In genomic region chr7:139835140-139836131, GRCm38 (mm10) we compare ENCODE assay signal across 9 mouse cellular contexts. TPM values are rescaled to one million over a fixed set of nuclear protein-coding genes. Genes with fewer than 3 reads are reported as not detected.
A peak's percentile ranks its signal among the peaks of the same experiment; 100 is the strongest.
DNase-seq lines count a peak whose midpoint lies in the region; ATAC-seq and TF ChIP-seq lines count a peak whose summit lies in the region.
"Had no signal": no experiment of that assay in that cellular context is flagged by ENCODE, and none has a peak within 500 bp of the region (broad histone marks: within the 10 kb centered on the region; RNA-seq: fewer than 3 reads in every experiment).

No protein-coding gene starts in this region.

- intact Hi-C loops in gastrocnemius, adult 2 months (cut with DNase I): no loop called here

- H3K9ac ChIP-seq in forebrain, embryonic 12.5 days: peak overlapping the region; percentile 29; the same call in 1 of the 2 replicates
- H3K9ac ChIP-seq in midbrain, embryonic 12.5 days (replicated peaks): peak overlapping the region; percentile 43

- peak overlapping the region; percentile 58 for H3K4me2 ChIP-seq in forebrain, embryonic 12.5 days
- peak overlapping the region; percentile 56 for H3K4me2 ChIP-seq in midbrain, embryonic 12.5 days (replicated peaks)

- peak overlapping the region; percentile 82 for H3K27ac ChIP-seq in forebrain, embryonic 12.5 days
- H3K27ac ChIP-seq in midbrain, embryonic 12.5 days (replicated peaks): peak overlapping the region; percentile 90
- H3K27ac ChIP-seq in gastrocnemius, adult 2 months: no peak overlapping the region

- 32% methylated on average over 15 of the region's 15 CpGs for WGBS in forebrain, embryonic 12.5 days
- WGBS in midbrain, embryonic 12.5 days: 35% methylated on average over 15 of the region's 15 CpGs

- no peak for TF ChIP-seq CTCF in gastrocnemius, adult 2 months (IDR thresholded peaks at IDR 0.05)

- H3K4me1 ChIP-seq in forebrain, embryonic 12.5 days: peaks cover 42% of the 10 kb centered on the region
- peaks cover 38% of the 10 kb centered on the region for H3K4me1 ChIP-seq in midbrain, embryonic 12.5 days

- H3K36me3 ChIP-seq in forebrain, embryonic 12.5 days (replicated peaks): no peaks in the 10 kb centered on the region
- no peaks in the 10 kb centered on the region for H3K36me3 ChIP-seq in midbrain, embryonic 12.5 days

- peak; percentile 10 for DNase-seq in cerebellum, adult 11 months
- peak; percentile 50 for DNase-seq in 3134 (ENCODE audit: extremely low read depth, insufficient read length, low spot score)
- no peak for DNase-seq in gastrocnemius, adult 2 months
- DNase-seq in thymus, postnatal 25 days: no peak
- DNase-seq in urinary bladder, adult 2 months (ENCODE audit: low spot score): no peak
- DNase-seq: heart, postnatal 10 days had no signal

- no peaks in the 10 kb centered on the region for H3K9me3 ChIP-seq in forebrain, embryonic 12.5 days
- H3K9me3 ChIP-seq in midbrain, embryonic 12.5 days: no peaks in the 10 kb centered on the region

- ATAC-seq in cerebellum, adult (ENCODE audit: insufficient number of reproducible peaks, low FRiP score, low TSS enrichment): no peak
- peak; percentile 76 for ATAC-seq in forebrain, embryonic 12.5 days (ENCODE audit: low FRiP score)
- peak; percentile 74 for ATAC-seq in midbrain, embryonic 12.5 days (ENCODE audit: low FRiP score, low read depth)

- H3K27me3 ChIP-seq in forebrain, embryonic 12.5 days: peaks cover 20% of the 10 kb centered on the region
- H3K27me3 ChIP-seq in midbrain, embryonic 12.5 days: peaks cover 16% of the 10 kb centered on the region; the same call in 1 of the 2 replicates

- peak overlapping the region; percentile 34 for H3K4me3 ChIP-seq in forebrain, embryonic 12.5 days (replicated peaks)
- peak overlapping the region; percentile 36 for H3K4me3 ChIP-seq in midbrain, embryonic 12.5 days
- H3K4me3 ChIP-seq in gastrocnemius, adult 2 months: no peak overlapping the region

RNA-seq across cellular contexts. Expression of gene Adgra1, which starts 1.5 kb away (rescaled TPM):
- polyA plus RNA-seq in forebrain, embryonic 12.5 days (2016; fragmentation: Nextera tagmentation; extraction: Ambion mirVana): 5.8 and 7.6 TPM in 2 replicates
- polyA plus RNA-seq in midbrain, embryonic 12.5 days (2016; fragmentation: Nextera tagmentation; extraction: Ambion mirVana): 27.0 and 30.3 TPM in 2 replicates
- total RNA-seq in gastrocnemius, adult 2 months (2021): under 1 TPM in 1 of 2 experiments, not detected in 1; 0.08 TPM
- 2.1 and 3.5 TPM in 2 replicates for polyA plus RNA-seq in urinary bladder, adult 2 months (2012; rRNA removed)
- total RNA-seq: heart, postnatal 10 days had no signal

RNA-seq across cellular contexts. Expression of gene Kndc1, which starts 59.1 kb away (rescaled TPM):
- 1.2 and 1.3 TPM in 2 replicates for polyA plus RNA-seq in forebrain, embryonic 12.5 days (2016; fragmentation: Nextera tagmentation; extraction: Ambion mirVana)
- polyA plus RNA-seq in midbrain, embryonic 12.5 days (2016; fragmentation: Nextera tagmentation; extraction: Ambion mirVana): 1.2 and 1.5 TPM in 2 replicates
- not detected for total RNA-seq in gastrocnemius, adult 2 months (2021)
- polyA plus RNA-seq in urinary bladder, adult 2 months (2012; rRNA removed): 0.03 and 0.07 TPM in 2 replicates
- total RNA-seq: heart, postnatal 10 days had no signal

Comparison
In these comparisons a context has a peak if more than half of its experiments do, and no peak if none do; other contexts are left out.
1. DNase-seq: peak in cerebellum, adult 11 months (single experiment) and 3134 (single experiment); none in gastrocnemius, adult 2 months (single experiment), thymus, postnatal 25 days (single experiment) and urinary bladder, adult 2 months (single experiment).